Mouse (Mus musculus) gastrocnemius, postnatal 10 days (tissue): ENCODE measurements around the gene Carmil1. TPM values are rescaled to one million over a fixed set of nuclear protein-coding genes. Genes with fewer than 3 reads are reported as not detected.

Source experiments
- DNase-seq: peaks from one replicate; pipeline ENCODE4 v3.0.0; 2021; ENCODE audit warnings: mixed read lengths
- total RNA-seq, 2 experiments: library from RNA; stranded (reverse); gene quantifications; 2 replicates each; pipeline ENCODE4 v1.2.3; 2021

Gene Carmil1
- total RNA-seq, 2 experiments from 2014 or later: 4.5 to 7.9 TPM

GRCm38 (mm10) chr13:24040221-24040620 lies 240.4 kb downstream of the Carmil1 start:
- DNase-seq: no peak

GRCm38 (mm10) chr13:24037502-24037901 lies 243.1 kb downstream of the Carmil1 start:
- DNase-seq: no peak

- DNase-seq: no peak
Measured at GRCm38 (mm10) chr13:24036150-24036549, 244.4 kb downstream of the Carmil1 start.

GRCm38 (mm10) chr13:24027191-24028170 lies 253.1 kb downstream of the Carmil1 start:
- DNase-seq: no peak

- no peak for DNase-seq
Measured at GRCm38 (mm10) chr13:24018515-24018914, 262.1 kb downstream of the Carmil1 start.

GRCm38 (mm10) chr13:24005528-24005927 lies 275.1 kb downstream of the Carmil1 start:
- DNase-seq: no peak

GRCm38 (mm10) chr13:24001797-24002196 lies 278.8 kb downstream of the Carmil1 start:
- no peak for DNase-seq

GRCm38 (mm10) chr13:24001081-24001480 lies 279.5 kb downstream of the Carmil1 start:
- DNase-seq: no peak

GRCm38 (mm10) chr13:23998826-23999225 lies 281.8 kb downstream of the Carmil1 start:
- DNase-seq: no peak

- no peak for DNase-seq
Measured at GRCm38 (mm10) chr13:23994756-23995155, 285.8 kb downstream of the Carmil1 start.

GRCm38 (mm10) chr13:23994024-23994423 lies 286.6 kb downstream of the Carmil1 start:
- no peak for DNase-seq

- DNase-seq: peak; percentile 53
Measured at GRCm38 (mm10) chr13:23990928-23991327, 289.7 kb downstream of the Carmil1 start, which contains the start of gene Scgn. TSS of gene Scgn (minus strand) at chr13:23991214.

GRCm38 (mm10) chr13:23990451-23990850 lies 290.1 kb downstream of the Carmil1 start:
- no peak for DNase-seq

- no peak for DNase-seq
Measured at GRCm38 (mm10) chr13:23985130-23985529, 295.5 kb downstream of the Carmil1 start.

GRCm38 (mm10) chr13:23972271-23972670 lies 308.3 kb downstream of the Carmil1 start:
- no peak for DNase-seq

- no peak for DNase-seq
Measured at GRCm38 (mm10) chr13:23971870-23972269, 308.7 kb downstream of the Carmil1 start.

GRCm38 (mm10) chr13:23964909-23965308 lies 315.7 kb downstream of the Carmil1 start:
- no peak for DNase-seq

Other genes with a start within 250 kb of the Carmil1 start
- 1 to 10 TPM; 2.4 to 3.5 TPM for gene Cmah, start 46.6 kb upstream of the Carmil1 start, total RNA-seq